Mouse (Mus musculus) kidney, postnatal 14 days (tissue): ENCODE measurements around the gene Cldn9.
A peak's percentile ranks its signal among the peaks of the same experiment; 100 is the strongest.

Source experiments
- DNase-seq: peaks from one replicate; pipeline ENCODE4 v3.0.0; 2022; ENCODE audit warnings: mixed read lengths

Cldn9 gene

GRCm38 (mm10) chr17:23683856-23684672 lies at the start of gene Cldn9:
Cldn9 (minus strand) TSS chr17:23684026.
- DNase-seq = peak; percentile 37

- no peak for DNase-seq
Observed at GRCm38 (mm10) chr17:23730441-23730840, 46.6 kb upstream of the Cldn9 start.

- peak; percentile 87 for DNase-seq
Observed at GRCm38 (mm10) chr17:23726758-23727142, 42.9 kb upstream of the Cldn9 start.

- peak; percentile 97 for DNase-seq
Observed at GRCm38 (mm10) chr17:23725999-23726757, 42.4 kb upstream of the Cldn9 start, which contains the start of gene Pkmyt1. Pkmyt1 (plus strand) TSS chr17:23726336.

GRCm38 (mm10) chr17:23725477-23725876 lies 41.7 kb upstream of the Cldn9 start:
- no peak for DNase-seq

- no peak for DNase-seq
Observed at GRCm38 (mm10) chr17:23722376-23723125, 38.7 kb upstream of the Cldn9 start, which contains the start of gene 1520401A03Rik. 1520401A03Rik (minus strand) TSS chr17:23722783.

- no peak for DNase-seq
Observed at GRCm38 (mm10) chr17:23721886-23722285, 38.1 kb upstream of the Cldn9 start.

GRCm38 (mm10) chr17:23719455-23719854 lies 35.6 kb upstream of the Cldn9 start:
- DNase-seq = no peak

GRCm38 (mm10) chr17:23717003-23717402 lies 33.2 kb upstream of the Cldn9 start:
- DNase-seq = no peak

- DNase-seq = peak; percentile 79
Observed at GRCm38 (mm10) chr17:23706212-23706611, 22.4 kb upstream of the Cldn9 start.

GRCm38 (mm10) chr17:23705525-23706104 lies 21.8 kb upstream of the Cldn9 start:
- no peak for DNase-seq

GRCm38 (mm10) chr17:23704741-23705140 lies 20.9 kb upstream of the Cldn9 start:
- no peak for DNase-seq

- no peak for DNase-seq
Observed at GRCm38 (mm10) chr17:23703301-23703700, 19.5 kb upstream of the Cldn9 start.

- DNase-seq = peak; percentile 95
Observed at GRCm38 (mm10) chr17:23700079-23700478, 16.3 kb upstream of the Cldn9 start.

- peak; percentile 51 for DNase-seq
Observed at GRCm38 (mm10) chr17:23699131-23700077, 15.6 kb upstream of the Cldn9 start.

- no peak for DNase-seq
Observed at GRCm38 (mm10) chr17:23695801-23696200, 12.0 kb upstream of the Cldn9 start.

GRCm38 (mm10) chr17:23694491-23694890 lies 10.7 kb upstream of the Cldn9 start:
- no peak for DNase-seq

GRCm38 (mm10) chr17:23683226-23683625 lies 600 bp downstream of the Cldn9 start:
- no peak for DNase-seq

GRCm38 (mm10) chr17:23682530-23682929 lies 1.3 kb downstream of the Cldn9 start:
- DNase-seq = no peak

- DNase-seq = no peak
Observed at GRCm38 (mm10) chr17:23682092-23682491, 1.7 kb downstream of the Cldn9 start.

- DNase-seq = peak; percentile 38
Observed at GRCm38 (mm10) chr17:23681086-23681485, 2.7 kb downstream of the Cldn9 start.
